Mouse (Mus musculus) MEL (cell line): ENCODE data around the gene Gm813.

Experiments
- CTCF ChIP-seq, 3 experiments: IDR thresholded peaks in 2 of 3; conservative IDR thresholded peaks in 1 of 3; 2 replicates each; pipeline ENCODE4 v1.5.1; 2011 to 2012; ENCODE audit warnings: low read length in 3 of 3, low read depth in 2 of 3, mild to moderate bottlenecking in 2 of 3, improper control_type of control experiment in 1 of 3, inconsistent platforms in 1 of 3, mixed read lengths in 1 of 3, moderate library complexity in 1 of 3; ENCODE audit not compliant: control insufficient read depth in 1 of 3, insufficient read depth in 1 of 3, poor library complexity in 1 of 3, severe bottlenecking in 1 of 3
- GATA1 ChIP-seq: IDR thresholded peaks from 2 replicates; pipeline ENCODE4 v1.6.1; 2011; ENCODE audit warnings: low read depth, low read length, improper control_type of control experiment
- MAX ChIP-seq: IDR thresholded peaks from 2 replicates; pipeline ENCODE4 v1.6.1; 2011; ENCODE audit warnings: low read length, improper control_type of control experiment
- MXI1 ChIP-seq: IDR thresholded peaks from 2 replicates; pipeline ENCODE4 v1.6.1; 2011; ENCODE audit warnings: mild to moderate bottlenecking, low read depth, low read length, improper control_type of control experiment
- MYB ChIP-seq: IDR thresholded peaks from 2 replicates; pipeline ENCODE4 v1.6.1; 2011; ENCODE audit warnings: mild to moderate bottlenecking, low read depth, low read length, improper control_type of control experiment
- NELFE ChIP-seq: IDR thresholded peaks from 2 replicates; pipeline ENCODE4 v1.6.1; 2011; ENCODE audit warnings: low read depth, low read length, improper control_type of control experiment
- NRF1 ChIP-seq: IDR thresholded peaks from 2 replicates; pipeline ENCODE4 v1.6.1; 2014; ENCODE audit warnings: low read depth, mild to moderate bottlenecking, inconsistent platforms, low read length, improper control_type of control experiment, moderate library complexity; ENCODE audit not compliant: poor library complexity, insufficient read depth, severe bottlenecking
- POLR2A ChIP-seq, 2 experiments: IDR thresholded peaks; 2 replicates each; pipeline ENCODE4 v1.6.1; 2011 to 2012; ENCODE audit warnings: low read length in 2 of 2, mild to moderate bottlenecking in 2 of 2, control low read depth in 1 of 2, improper control_type of control experiment in 1 of 2, low read depth in 1 of 2, moderate library complexity in 1 of 2; ENCODE audit not compliant: control insufficient read depth in 1 of 2, insufficient read depth in 1 of 2, poor library complexity in 1 of 2
- SMC3 ChIP-seq: IDR thresholded peaks from 2 replicates; pipeline ENCODE4 v1.6.1; 2011; ENCODE audit warnings: low read depth, low read length, improper control_type of control experiment
- TCF12 ChIP-seq: IDR thresholded peaks from 2 replicates; pipeline ENCODE4 v1.6.1; 2014; ENCODE audit warnings: low read depth, mild to moderate bottlenecking, inconsistent platforms, low read length, improper control_type of control experiment, moderate library complexity
- UBTF ChIP-seq: IDR thresholded peaks from 2 replicates; pipeline ENCODE4 v1.6.1; 2012; ENCODE audit warnings: low read depth, mild to moderate bottlenecking, inconsistent platforms, low read length, improper control_type of control experiment, moderate library complexity, borderline replicate concordance; ENCODE audit not compliant: insufficient read depth
- USF1 ChIP-seq: IDR thresholded peaks from 2 replicates; pipeline ENCODE4 v1.6.1; 2014; ENCODE audit warnings: low read depth, mild to moderate bottlenecking, inconsistent platforms, low read length, improper control_type of control experiment, moderate library complexity
- ZKSCAN1 ChIP-seq: IDR thresholded peaks from 2 replicates; pipeline ENCODE4 v1.6.1; 2012; ENCODE audit warnings: low read depth, mild to moderate bottlenecking, inconsistent platforms, low read length, improper control_type of control experiment, moderate library complexity
- ZMIZ1 ChIP-seq: IDR thresholded peaks from 2 replicates; pipeline ENCODE4 v1.6.1; 2012; ENCODE audit warnings: low read depth, mild to moderate bottlenecking, inconsistent platforms, low read length, improper control_type of control experiment, moderate library complexity

DNA sequence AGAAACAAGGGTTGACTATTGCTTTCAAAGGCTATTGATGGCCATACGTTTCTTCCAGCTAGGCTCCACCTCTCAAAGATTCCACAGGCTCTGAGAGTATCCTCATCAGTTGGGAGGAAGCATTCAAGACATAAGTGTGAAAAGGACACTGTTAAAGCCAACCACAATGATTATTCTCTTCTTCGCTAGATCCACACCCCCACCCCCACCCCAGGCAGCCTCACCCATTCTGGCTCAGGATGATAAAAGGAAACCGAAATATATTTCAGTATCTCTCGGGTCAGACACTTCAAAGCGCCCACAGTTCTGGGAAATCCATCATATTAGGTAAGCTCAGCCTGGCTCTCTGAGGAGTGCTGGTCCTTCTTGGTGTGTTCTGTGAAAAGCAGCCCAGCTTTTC lies 45.0 kb upstream of the Gm813 start:
- TF ChIP-seq POLR2A (IDR thresholded peaks at IDR 0.05; ENCODE audit: control insufficient read depth in 1 of 2, insufficient read depth in 1 of 2, low read depth in 1 of 2, low read length in 2 of 2, poor library complexity in 1 of 2) (0 out of 4 replicates have a peak, but pooled peaks of 1 of the 2 experiments have one; percentile 21), ZKSCAN1 (no peak), MYB (peak; percentile 71; the same call in 1 of the 2 replicates), NRF1 (no peak), CTCF (IDR thresholded peaks at IDR 0.05 in 2 of 3, conservative IDR thresholded peaks at IDR 0.05 in 1 of 3; ENCODE audit: control insufficient read depth in 1 of 3, insufficient read depth in 1 of 3, low read depth in 2 of 3, low read length in 3 of 3, poor library complexity in 1 of 3, severe bottlenecking in 1 of 3) (no peak), TCF12 (peak; percentile 92), MAX (no peak; the same call in 1 of the 2 replicates), ZMIZ1 (0 out of 2 replicates have a peak, but pooled peaks have one; percentile 47), USF1 (no peak), SMC3 (peak; percentile 14; the same call in 1 of the 2 replicates), NELFE (no peak), GATA1 (peak; percentile 72), UBTF (no peak), MXI1 (no peak)
